Mouse (Mus musculus) lung, postnatal 0 days (tissue): ENCODE data around the gene Nup107.
A peak's percentile ranks its signal among the peaks of the same experiment; 100 is the strongest.

Experiments
- CTCF ChIP-seq: IDR thresholded peaks from 2 replicates; pipeline ENCODE4 v1.5.1; 2016; ENCODE audit warnings: antibody characterized with exemption, mild to moderate bottlenecking
- EP300 ChIP-seq: IDR thresholded peaks from 2 replicates; pipeline ENCODE4 v1.6.1; 2016; ENCODE audit warnings: antibody characterized with exemption, mild to moderate bottlenecking, control low read depth

GRCm38 (mm10) chr10:117731244-117732101, 61.0 kb downstream of the Nup107 start:
- TF ChIP-seq EP300 (peak; percentile 62), CTCF (peak; percentile 90)
